Mouse (Mus musculus) left cerebral cortex, postnatal 10 days (tissue): Measurements from ENCODE around the gene Hes3. TPM values are rescaled to one million over a fixed set of nuclear protein-coding genes. Genes with fewer than 3 reads are reported as not detected.

Source experiments
- DNase-seq, 2 experiments: peaks; one replicate each; pipeline ENCODE4 v3.0.0; 2021 to 2022; ENCODE audit warnings: low spot score in 2 of 2, mixed read lengths in 1 of 2; ENCODE audit errors: extremely low spot score in 1 of 2
- intact Hi-C: fragments of 180-260 bp; cut with DNase I; formaldehyde crosslinking; loops from one replicate; pipeline ENCODE4 v1.15.1; 2025
- total RNA-seq, 2 experiments: library from RNA; stranded (reverse); gene quantifications; 2 replicates each; pipeline ENCODE4 v1.2.3; 2021

The Hes3 gene
- total RNA-seq, 2 experiments from 2014 or later = not detected

- intact Hi-C loops = no loop called here
- DNase-seq = peak in 1 of 2 experiments; percentile 63
Observed at GRCm38 (mm10) chr4:152266236-152266895, 25.1 kb downstream of the Hes3 start.

- no peak for DNase-seq
- intact Hi-C loops = no loop called here
Observed at GRCm38 (mm10) chr4:152265791-152266190, 25.7 kb downstream of the Hes3 start.

- intact Hi-C loops = no loop called here
- no peak for DNase-seq
Observed at GRCm38 (mm10) chr4:152264867-152265568, 26.4 kb downstream of the Hes3 start.

- intact Hi-C loops = no loop called here
- DNase-seq = no peak
Observed at GRCm38 (mm10) chr4:152264177-152264530, 27.3 kb downstream of the Hes3 start.

- no peak for DNase-seq
- intact Hi-C loops = no loop called here
Observed at GRCm38 (mm10) chr4:152263512-152264176, 27.8 kb downstream of the Hes3 start.

- no peak for DNase-seq
- intact Hi-C loops = no loop called here
Observed at GRCm38 (mm10) chr4:152263089-152263488, 28.4 kb downstream of the Hes3 start.

GRCm38 (mm10) chr4:152262187-152262586 is 29.3 kb downstream of the Hes3 start:
- no peak for DNase-seq
- intact Hi-C loops = no loop called here

- intact Hi-C loops = no loop called here
- DNase-seq = no peak
Observed at GRCm38 (mm10) chr4:152260451-152260850, 31.0 kb downstream of the Hes3 start.

- peak; percentile 79 to 86 for DNase-seq
- intact Hi-C loops = no loop called here
Observed at GRCm38 (mm10) chr4:152257070-152257469, 34.4 kb downstream of the Hes3 start.

- no peak for DNase-seq
- intact Hi-C loops = no loop called here
Observed at GRCm38 (mm10) chr4:152253183-152253759, 38.2 kb downstream of the Hes3 start.

GRCm38 (mm10) chr4:152250615-152251014 is 40.8 kb downstream of the Hes3 start:
- DNase-seq = no peak
- intact Hi-C loops = no loop called here

GRCm38 (mm10) chr4:152247195-152247594 is 44.3 kb downstream of the Hes3 start:
- DNase-seq = no peak
- intact Hi-C loops = no loop called here

- peak; percentile 67 to 72 for DNase-seq
- intact Hi-C loops = no loop called here
Observed at GRCm38 (mm10) chr4:152246011-152246410, 45.5 kb downstream of the Hes3 start.

- no peak for DNase-seq
- intact Hi-C loops = no loop called here
Observed at GRCm38 (mm10) chr4:152244545-152245522, 46.6 kb downstream of the Hes3 start.

GRCm38 (mm10) chr4:152243969-152244368 is 47.5 kb downstream of the Hes3 start:
- intact Hi-C loops = no loop called here

GRCm38 (mm10) chr4:152243241-152243891 is 48.1 kb downstream of the Hes3 start:
- DNase-seq = no peak
- intact Hi-C loops = no loop called here

More at GRCm38 (mm10) chr4:152243969-152244368, 47.5 kb downstream of the Hes3 start:
- no peak for DNase-seq

- intact Hi-C loops = no loop called here
- DNase-seq = no peak
Observed at GRCm38 (mm10) chr4:152239974-152240373, 51.5 kb downstream of the Hes3 start.
